9 mouse cellular contexts compared by ENCODE assay signal in the genomic region with DNA sequence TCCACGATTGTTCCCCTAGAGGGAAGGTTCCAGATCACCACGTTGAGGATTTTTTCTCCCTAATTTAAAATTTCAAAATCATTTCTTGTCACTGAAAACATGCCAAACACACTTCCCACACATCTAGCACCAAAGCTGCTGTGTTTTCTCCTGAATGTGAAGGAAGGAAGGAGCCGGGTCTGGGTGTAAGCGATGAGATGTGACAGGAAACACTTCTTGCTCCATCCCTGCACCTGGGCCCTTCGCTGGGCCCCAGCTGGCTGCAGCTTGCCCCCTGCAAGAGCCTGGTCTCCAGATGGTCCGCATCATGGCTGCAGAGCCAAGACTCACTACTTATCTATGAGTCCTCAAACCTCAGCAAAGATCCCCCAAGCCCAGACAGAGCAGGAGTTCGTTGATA.
DNase-seq lines count a peak whose midpoint lies in the region; ATAC-seq lines count a peak whose summit lies in the region.
"Had no signal": no experiment of that assay in that cellular context is flagged by ENCODE, and none has a peak within 500 bp of the region (broad histone marks: within the 10 kb centered on the region; RNA-seq: fewer than 3 reads in every experiment).

No protein-coding gene starts in this region.

- peak; percentile 52 to 70 for DNase-seq in right cerebral cortex, adult 2 months (ENCODE audit: low spot score in 2 of 2)
- DNase-seq in right cerebral cortex, postnatal 14 days: no peak
- peak; percentile 69 to 73 for DNase-seq in heart, postnatal 14 days
- peak; percentile 63 for DNase-seq in left cerebral cortex, postnatal 4 days
- DNase-seq in T-cell, adult 2 months (ENCODE audit: low spot score): no peak

- H3K4me1 ChIP-seq in stomach, embryonic 15.5 days: peaks cover 19% of the 10 kb centered on the region
- H3K4me1 ChIP-seq in liver, embryonic 12.5 days: no peaks in the 10 kb centered on the region

- H3K4me3 ChIP-seq in stomach, embryonic 15.5 days (replicated peaks): no peak overlapping the region
- H3K4me3 ChIP-seq in liver, embryonic 12.5 days: no peak overlapping the region
- H3K4me3 ChIP-seq: neural tube, embryonic 12.5 days had no signal

- ATAC-seq in stomach, embryonic 15.5 days (ENCODE audit: insufficient read depth, low FRiP score, low read depth): no peak
- ATAC-seq in inflammation-experienced regulatory T-cells, adult 6 months: no peak
- no peak for ATAC-seq in liver, embryonic 12.5 days

- no peak overlapping the region for H3K9ac ChIP-seq in stomach, embryonic 15.5 days
- H3K9ac ChIP-seq in liver, embryonic 12.5 days: no peak overlapping the region
- H3K9ac ChIP-seq: neural tube, embryonic 12.5 days had no signal

- intact Hi-C loops in heart, postnatal 14 days (cut with DNase I): loop anchor here (5.0 kb wide), 1 partner anchor 42 kb away; no protein-coding TSS in a partner anchor
- intact Hi-C loops in left cerebral cortex, postnatal 4 days (cut with DNase I): no loop called here

- no peaks in the 10 kb centered on the region for H3K27me3 ChIP-seq in stomach, embryonic 15.5 days (replicated peaks)
- no peaks in the 10 kb centered on the region for H3K27me3 ChIP-seq in liver, embryonic 12.5 days (replicated peaks)
- H3K27me3 ChIP-seq: neural tube, embryonic 12.5 days had no signal

- H3K27ac ChIP-seq in stomach, embryonic 15.5 days: peak overlapping the region; percentile 52
- H3K27ac ChIP-seq in liver, embryonic 12.5 days: no peak overlapping the region
- H3K27ac ChIP-seq: neural tube, embryonic 12.5 days had no signal

- no peaks in the 10 kb centered on the region for H3K9me3 ChIP-seq in stomach, embryonic 15.5 days
- no peaks in the 10 kb centered on the region for H3K9me3 ChIP-seq in liver, embryonic 12.5 days (replicated peaks)

- WGBS in stomach, embryonic 15.5 days: 30% methylated on average over 7 of the region's 7 CpGs
- 38% methylated on average over 7 of the region's 7 CpGs for WGBS in liver, embryonic 12.5 days (ENCODE audit: insufficient replicate concordance)

- no peak overlapping the region for H3K4me2 ChIP-seq in stomach, embryonic 15.5 days
- H3K4me2 ChIP-seq in liver, embryonic 12.5 days: no peak overlapping the region

- H3K36me3 ChIP-seq in stomach, embryonic 15.5 days: no peaks in the 10 kb centered on the region
- H3K36me3 ChIP-seq in liver, embryonic 12.5 days: no peaks in the 10 kb centered on the region
- H3K36me3 ChIP-seq: neural tube, embryonic 12.5 days had no signal

Comparison
In these comparisons a context has a peak if more than half of its experiments do, and no peak if none do; other contexts are left out.
1. DNase-seq: peak in right cerebral cortex, adult 2 months (2 of 2), heart, postnatal 14 days (2 of 2) and left cerebral cortex, postnatal 4 days (single experiment); none in right cerebral cortex, postnatal 14 days (single experiment) and T-cell, adult 2 months (single experiment).